Comparison of ENCODE assay signal across 24 mouse cellular contexts in the genomic region with DNA sequence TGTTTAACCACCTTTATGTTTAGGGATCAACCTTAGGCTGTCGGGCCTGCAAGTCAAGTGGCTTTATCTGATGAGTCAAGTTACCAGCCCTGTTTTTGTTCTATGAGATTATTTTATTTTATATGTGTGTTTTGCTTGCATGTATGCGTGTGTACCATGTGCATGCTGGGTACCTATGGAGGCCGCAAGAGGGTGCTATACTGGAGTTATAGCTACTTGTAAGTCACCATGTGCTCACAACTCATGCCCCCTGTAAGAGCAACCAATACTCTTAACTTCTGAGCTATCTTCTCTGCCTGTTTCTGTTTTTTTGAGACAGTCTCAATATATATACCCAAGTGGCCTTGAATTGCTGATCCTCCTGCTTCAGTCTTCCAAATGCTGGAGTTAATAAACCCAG. TPM values are rescaled to one million over a fixed set of nuclear protein-coding genes. Genes with fewer than 3 reads are reported as not detected.
DNase-seq lines count a peak whose midpoint lies in the region; ATAC-seq and TF ChIP-seq lines count a peak whose summit lies in the region.
"Had no signal": no experiment of that assay in that cellular context is flagged by ENCODE, and none has a peak within 500 bp of the region (broad histone marks: within the 10 kb centered on the region; RNA-seq: fewer than 3 reads in every experiment).

No protein-coding gene starts in this region.

- DNase-seq in MEL (ENCODE audit: low read depth, low spot score) (peak; percentile 44), ZHBTc4 (ENCODE audit: low read depth, low spot score) (peak; percentile 74)
- no peak for DNase-seq in cerebellum, adult 8-10 months
- DNase-seq in right cerebral cortex, adult 18-20 months = no peak
- DNase-seq in frontal cortex, adult 2 months (ENCODE audit: extremely low spot score in 1 of 2, low spot score in 1 of 2) = no peak
- DNase-seq: adrenal gland, adult 2 months; adrenal gland, postnatal 10 days; adrenal gland, postnatal 25 days; B cell, adult 2 months; cerebellum, adult 11 months; cerebellum, adult 18-20 months; cerebellum, adult 9-10 months; cerebellum, postnatal 10 days; cerebellum, postnatal 25 days; forebrain, postnatal 0 days had no signal

- H3K9me3 ChIP-seq in E14TG2a.4 (ENCODE audit: low read length) (no peaks in the 10 kb centered on the region), MEL (replicated peaks; ENCODE audit: insufficient read depth, low read length) (no peaks in the 10 kb centered on the region)
- H3K9me3 ChIP-seq in heart, embryonic 12.5 days (replicated peaks) = peaks cover 3% of the 10 kb centered on the region; the same call in 1 of the 2 replicates
- H3K9me3 ChIP-seq: embryonic facial prominence, embryonic 12.5 days; forebrain, embryonic 13.5 days; forebrain, embryonic 15.5 days; G1E had no signal

- ATAC-seq in heart, embryonic 12.5 days (ENCODE audit: insufficient number of reproducible peaks, low FRiP score) = no peak
- ATAC-seq: CD4-positive, CD25-positive, alpha-beta regulatory T cell, adult 4 months; forebrain, embryonic 13.5 days; forebrain, embryonic 15.5 days; forebrain, postnatal 0 days had no signal

- H3K4me1 ChIP-seq in E14TG2a.4 (replicated peaks; ENCODE audit: low read depth, low read length) (peaks cover 63% of the 10 kb centered on the region), MEL (ENCODE audit: control insufficient read depth in 1 of 2, insufficient read depth in 2 of 2, low read length in 2 of 2) (no peaks in the 10 kb centered on the region)
- H3K4me1 ChIP-seq in heart, embryonic 12.5 days (replicated peaks) = no peaks in the 10 kb centered on the region
- H3K4me1 ChIP-seq: embryonic facial prominence, embryonic 10.5 days; embryonic facial prominence, embryonic 12.5 days; forebrain, embryonic 13.5 days; forebrain, embryonic 15.5 days had no signal

- H3K4me2 ChIP-seq in heart, embryonic 12.5 days = no peak overlapping the region
- H3K4me2 ChIP-seq: embryonic facial prominence, embryonic 12.5 days; forebrain, embryonic 13.5 days; forebrain, embryonic 15.5 days had no signal

- TF ChIP-seq RAD21 in MEL (IDR thresholded peaks at IDR 0.05; ENCODE audit: low read depth, low read length) = no peak; the same call in 1 of the 2 replicates

- H3K9ac ChIP-seq in MEL (ENCODE audit: control insufficient read depth, low read depth, low read length, poor library complexity, severe bottlenecking) = no peak overlapping the region
- no peak overlapping the region for H3K9ac ChIP-seq in heart, embryonic 12.5 days
- H3K9ac ChIP-seq: embryonic facial prominence, embryonic 12.5 days; forebrain, embryonic 13.5 days; forebrain, embryonic 15.5 days; forebrain, postnatal 0 days had no signal

- no peaks in the 10 kb centered on the region for H3K79me2 ChIP-seq in MEL (ENCODE audit: control insufficient read depth, insufficient read depth, low read length, poor library complexity)

- H3K36me3 ChIP-seq in E14TG2a.4 (ENCODE audit: insufficient read depth, low read length) (peaks cover 55% of the 10 kb centered on the region), MEL (ENCODE audit: control insufficient read depth in 1 of 2, insufficient read depth in 2 of 2, low read length in 2 of 2) (peaks cover 0 to 6% of the 10 kb centered on the region in 2 experiments)
- peaks cover 78% of the 10 kb centered on the region for H3K36me3 ChIP-seq in heart, embryonic 12.5 days

- TF ChIP-seq EP300 in MEL (IDR thresholded peaks at IDR 0.05; ENCODE audit: low read depth in 1 of 2, low read length in 2 of 2) = no peak

- TF ChIP-seq POLR2A in MEL (IDR thresholded peaks at IDR 0.05; ENCODE audit: control insufficient read depth in 1 of 2, insufficient read depth in 1 of 2, low read depth in 1 of 2, low read length in 2 of 2, poor library complexity in 1 of 2) = no peak

- no peak overlapping the region for H3K27ac ChIP-seq in MEL (ENCODE audit: control insufficient read depth, low read depth, low read length)
- no peak overlapping the region for H3K27ac ChIP-seq in heart, embryonic 12.5 days (ENCODE audit: poor library complexity, severe bottlenecking)
- H3K27ac ChIP-seq: embryonic facial prominence, embryonic 10.5 days; embryonic facial prominence, embryonic 12.5 days; forebrain, embryonic 13.5 days; forebrain, embryonic 15.5 days had no signal

- H3K4me3 ChIP-seq in E14TG2a.4 (replicated peaks; ENCODE audit: low read length) (no peak overlapping the region), MEL (ENCODE audit: control insufficient read depth in 1 of 2, insufficient read depth in 1 of 2, low read depth in 2 of 2, low read length in 2 of 2) (no peak overlapping the region)
- no peak overlapping the region for H3K4me3 ChIP-seq in heart, embryonic 12.5 days
- H3K4me3 ChIP-seq: embryonic facial prominence, embryonic 10.5 days; embryonic facial prominence, embryonic 12.5 days; forebrain, embryonic 13.5 days; forebrain, embryonic 15.5 days had no signal

- WGBS in heart, embryonic 12.5 days = 84% methylated on average over 3 of the region's 3 CpGs

- TF ChIP-seq CTCF in E14TG2a.4 (conservative IDR thresholded peaks at IDR 0.05; ENCODE audit: low read length) (peak; percentile 45), MEL (IDR thresholded peaks at IDR 0.05 in 2 of 3, conservative IDR thresholded peaks at IDR 0.05 in 1 of 3; ENCODE audit: control insufficient read depth in 1 of 3, insufficient read depth in 1 of 3, low read depth in 2 of 3, low read length in 3 of 3, poor library complexity in 1 of 3, severe bottlenecking in 1 of 3) (peak in 2 of 3 experiments; percentile 2 to 17; a peak in 1 of 6 replicates)

- H3K27me3 ChIP-seq in E14TG2a.4 (ENCODE audit: insufficient read depth, low read length) = no peaks in the 10 kb centered on the region
- no peaks in the 10 kb centered on the region for H3K27me3 ChIP-seq in MEL (ENCODE audit: control insufficient read depth in 1 of 2, insufficient read depth in 2 of 2, low read length in 2 of 2)
- no peaks in the 10 kb centered on the region for H3K27me3 ChIP-seq in heart, embryonic 12.5 days (replicated peaks)
- H3K27me3 ChIP-seq: CH12.LX; embryonic facial prominence, embryonic 12.5 days; forebrain, embryonic 13.5 days; forebrain, embryonic 15.5 days had no signal

TF ChIP-seq in MEL, 35 proteins besides CTCF, POLR2A, EP300 and RAD21:
- no peak for TF ChIP-seq POLR2AphosphoS5 (IDR thresholded peaks at IDR 0.05; ENCODE audit: borderline replicate concordance, low read depth, low read length)
- TF ChIP-seq TAL1 (IDR thresholded peaks at IDR 0.05; ENCODE audit: low read length) = no peak
- no peak for TF ChIP-seq BHLHE40 (IDR thresholded peaks at IDR 0.05; ENCODE audit: borderline replicate concordance, low read depth, low read length)
- TF ChIP-seq MYC (IDR thresholded peaks at IDR 0.05; ENCODE audit: low read depth, low read length) = peak; percentile 73; the same call in 1 of the 2 replicates
- no peak for TF ChIP-seq POLR2AphosphoS2 (IDR thresholded peaks at IDR 0.05; ENCODE audit: low read length)
- no peak for TF ChIP-seq RCOR1 (IDR thresholded peaks at IDR 0.05; ENCODE audit: low read depth, low read length)
- no peak for TF ChIP-seq MYB (IDR thresholded peaks at IDR 0.05; ENCODE audit: low read depth, low read length)
TF ChIP-seq in MEL: peak in this region for 1.

RNA-seq across cellular contexts. Expression of gene Zkscan5, which starts 9.1 kb away (rescaled TPM):
- 7.8 and 8.7 TPM in 2 replicates for total RNA-seq in MEL (2012; rRNA removed)
- polyA plus RNA-seq in MEL (2012; ENCODE audit: insufficient read depth in 1 of 2, insufficient read length in 2 of 2, low read depth in 1 of 2, low replicate concordance in 2 of 2, missing spikeins in 1 of 2) = 1 to 10 TPM in 1 of 2 experiments, not detected in 1; 9.8 TPM
- 10.7 and 11.5 TPM in 2 replicates for polyA plus RNA-seq in heart, embryonic 12.5 days (2016; fragmentation: Nextera tagmentation; extraction: Ambion mirVana)
- 9.5 and 9.7 TPM in 2 replicates for polyA plus RNA-seq in frontal cortex, adult 2 months (2012; rRNA removed)

RNA-seq across cellular contexts. Expression of gene Zkscan14, which starts 11.8 kb away (rescaled TPM):
- total RNA-seq in MEL (2012; rRNA removed) = 6.7 and 7.1 TPM in 2 replicates
- 1 to 10 TPM in 1 of 2 experiments, not detected in 1; 7.5 TPM for polyA plus RNA-seq in MEL (2012; ENCODE audit: insufficient read depth in 1 of 2, insufficient read length in 2 of 2, low read depth in 1 of 2, low replicate concordance in 2 of 2, missing spikeins in 1 of 2)
- polyA plus RNA-seq in heart, embryonic 12.5 days (2016; fragmentation: Nextera tagmentation; extraction: Ambion mirVana) = 6.5 and 6.6 TPM in 2 replicates
- 6.6 and 8.5 TPM in 2 replicates for polyA plus RNA-seq in frontal cortex, adult 2 months (2012; rRNA removed)

RNA-seq across cellular contexts. Expression of gene Zfp655, which starts 18.0 kb away (rescaled TPM):
- total RNA-seq in MEL (2012; rRNA removed) = 26.9 and 30.3 TPM in 2 replicates
- polyA plus RNA-seq in MEL (2012; ENCODE audit: insufficient read depth in 1 of 2, insufficient read length in 2 of 2, low read depth in 1 of 2, low replicate concordance in 2 of 2, missing spikeins in 1 of 2) = 10 to 100 TPM; 25.2 to 35.3 TPM
- 32.7 and 35.2 TPM in 2 replicates for polyA plus RNA-seq in heart, embryonic 12.5 days (2016; fragmentation: Nextera tagmentation; extraction: Ambion mirVana)
- 20.8 and 20.9 TPM in 2 replicates for polyA plus RNA-seq in frontal cortex, adult 2 months (2012; rRNA removed)

RNA-seq across cellular contexts. Expression of gene Atp5j2, which starts 21.6 kb away (rescaled TPM):
- 493 and 517 TPM in 2 replicates for total RNA-seq in MEL (2012; rRNA removed)
- polyA plus RNA-seq in MEL (2012; ENCODE audit: insufficient read depth in 1 of 2, insufficient read length in 2 of 2, low read depth in 1 of 2, low replicate concordance in 2 of 2, missing spikeins in 1 of 2) = 100 to 1,000 TPM; 543 to 733 TPM
- polyA plus RNA-seq in heart, embryonic 12.5 days (2016; fragmentation: Nextera tagmentation; extraction: Ambion mirVana) = 997 and 1,021 TPM in 2 replicates
- 324 and 327 TPM in 2 replicates for polyA plus RNA-seq in frontal cortex, adult 2 months (2012; rRNA removed)

RNA-seq across cellular contexts. Expression of gene Cpsf4, which starts 46.5 kb away (rescaled TPM):
- total RNA-seq in MEL (2012; rRNA removed) = 72.0 and 75.3 TPM in 2 replicates
- 10 to 100 TPM in 1 of 2 experiments, not detected in 1; 88.2 TPM for polyA plus RNA-seq in MEL (2012; ENCODE audit: insufficient read depth in 1 of 2, insufficient read length in 2 of 2, low read depth in 1 of 2, low replicate concordance in 2 of 2, missing spikeins in 1 of 2)
- 31.4 and 31.9 TPM in 2 replicates for polyA plus RNA-seq in heart, embryonic 12.5 days (2016; fragmentation: Nextera tagmentation; extraction: Ambion mirVana)
- 51.7 and 57.8 TPM in 2 replicates for polyA plus RNA-seq in frontal cortex, adult 2 months (2012; rRNA removed)

Comparison
In these comparisons a context has a peak if more than half of its experiments do, and no peak if none do; other contexts are left out.
1. DNase-seq: peak in MEL (single experiment) and ZHBTc4 (single experiment); none in cerebellum, adult 8-10 months (single experiment), right cerebral cortex, adult 18-20 months (single experiment) and frontal cortex, adult 2 months (0 of 2).